Mouse (Mus musculus): ENCODE data around the gene Arglu1. TPM values are rescaled to one million over a fixed set of nuclear protein-coding genes. Genes with fewer than 3 reads are reported as not detected.

Gene Arglu1
- polyA plus RNA-seq, 1 experiment from 2014 or later = 156 TPM

DNA sequence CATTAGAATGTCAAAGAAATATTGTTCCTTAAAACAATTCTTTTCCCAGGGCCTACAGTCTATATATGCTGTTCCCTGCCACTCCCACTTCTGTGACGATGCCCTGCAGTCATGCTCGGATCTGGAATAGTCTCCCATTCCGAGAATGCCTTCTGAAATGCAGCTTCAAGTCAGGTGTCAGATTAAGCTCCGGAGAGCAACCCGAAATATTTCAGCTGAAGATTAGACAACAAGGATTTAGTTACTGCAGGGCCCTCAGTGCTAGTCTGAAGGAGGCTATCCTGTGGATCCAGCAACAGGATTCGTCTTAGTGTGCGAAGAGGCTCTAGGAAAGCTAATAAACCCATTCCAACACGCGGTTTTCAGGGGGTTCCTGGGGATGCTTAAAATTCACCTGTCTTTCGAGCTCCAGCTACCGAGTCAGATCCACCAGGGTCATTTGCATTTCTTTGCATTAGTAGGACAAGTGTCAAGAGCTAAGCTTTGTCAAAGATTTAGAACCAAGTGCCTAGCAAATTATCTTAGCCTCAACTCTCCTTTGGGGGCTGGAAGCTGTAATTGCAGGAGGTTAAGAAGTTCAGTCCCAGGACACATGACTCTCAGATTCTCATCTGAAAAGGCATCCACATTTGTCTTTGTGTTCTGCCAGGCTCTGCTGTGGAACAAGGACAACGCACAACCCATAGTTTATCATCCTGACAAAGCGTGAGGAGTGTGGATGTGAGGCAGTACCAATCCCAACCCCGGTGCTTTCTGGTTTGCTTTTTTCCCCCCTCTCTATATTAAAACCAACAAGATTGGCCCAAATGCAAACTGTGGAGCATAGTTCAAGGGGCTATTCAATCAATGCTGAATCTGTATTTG is 33.5 kb downstream of the Arglu1 start:
- Histone ChIP-seq H3K9me3 (ENCODE audit: control insufficient read depth, low read depth, low read length) (no peaks in the 10 kb centered on the region), H3K27ac (ENCODE audit: low read length) (no peak overlapping the region), H3K4me3 (ENCODE audit: low read depth, low read length) (peak overlapping the region; percentile 79), H3K27me3 (ENCODE audit: control insufficient read depth, insufficient read depth, low read length) (no peaks in the 10 kb centered on the region), H3K4me1 (ENCODE audit: control insufficient read depth, insufficient read depth, low read length) (peaks cover 29% of the 10 kb centered on the region; the same call in 1 of the 2 replicates), H3K4me2 (replicated peaks; ENCODE audit: low read depth, low read length) (peak overlapping the region; percentile 70), H3K36me3 (ENCODE audit: control insufficient read depth, insufficient read depth, low read length) (no peaks in the 10 kb centered on the region; the same call in 1 of the 2 replicates), H3K9ac (replicated peaks; ENCODE audit: low read depth, low read length) (peak overlapping the region; percentile 38)
- no peak for ATAC-seq (ENCODE audit: insufficient number of reproducible peaks, insufficient read depth, low FRiP score, low read depth)
- 22% methylated on average over 14 of the region's 14 CpGs for WGBS

DNA sequence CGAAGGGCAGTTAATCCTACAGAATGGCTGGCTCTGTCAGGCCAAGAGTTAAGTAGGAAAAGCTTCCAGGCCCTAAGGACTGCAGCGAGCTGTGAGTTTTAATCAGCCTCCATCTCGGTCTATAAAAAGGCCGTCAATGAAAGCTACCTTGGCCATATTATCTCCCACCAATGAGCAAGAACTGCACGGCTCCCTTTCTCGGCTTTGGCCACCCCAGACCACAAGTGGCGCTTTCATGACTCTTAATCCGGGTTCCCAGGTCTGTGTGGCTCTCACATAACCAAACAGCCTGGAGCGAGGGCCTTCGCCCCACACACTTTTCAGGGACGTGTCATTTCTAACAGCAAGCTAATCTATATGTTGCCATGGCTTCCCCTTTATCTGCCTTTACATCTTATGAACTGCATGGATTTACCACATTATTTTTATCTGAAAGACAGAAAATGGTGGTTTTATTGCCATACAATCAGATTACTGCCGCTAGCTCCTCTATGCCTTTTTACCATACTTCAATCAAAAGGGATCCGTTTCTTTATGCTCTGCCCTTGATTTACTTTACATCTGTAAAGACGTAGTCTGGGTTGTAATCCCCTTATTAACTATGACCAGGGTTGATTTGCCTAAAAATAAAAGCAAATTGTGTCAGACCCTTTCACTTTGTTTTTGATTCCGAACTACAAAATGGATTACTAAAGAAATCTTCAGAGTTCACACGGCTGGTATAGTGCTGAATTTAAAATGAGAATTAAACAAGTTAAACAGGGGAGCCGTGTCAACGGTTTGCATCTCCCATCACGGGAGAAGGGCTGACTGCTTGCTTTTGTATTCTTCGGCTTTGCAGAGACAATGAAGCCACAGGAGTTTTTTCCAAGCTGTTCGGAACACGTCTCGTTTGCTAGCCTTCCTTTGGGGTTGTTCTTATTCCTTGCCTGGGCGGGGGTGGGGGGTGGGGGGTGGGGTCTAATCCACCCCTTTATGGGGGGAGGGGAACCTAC is 34.7 kb downstream of the Arglu1 start:
- H3K4me2 ChIP-seq (replicated peaks; ENCODE audit: low read depth, low read length) = peak overlapping the region; percentile 70
- H3K36me3 ChIP-seq (ENCODE audit: control insufficient read depth, insufficient read depth, low read length) = no peaks in the 10 kb centered on the region; the same call in 1 of the 2 replicates
- H3K27ac ChIP-seq (ENCODE audit: low read length) = no peak overlapping the region
- H3K4me1 ChIP-seq (ENCODE audit: control insufficient read depth, insufficient read depth, low read length) = peaks cover 39% of the 10 kb centered on the region; the same call in 1 of the 2 replicates
- ATAC-seq (ENCODE audit: insufficient number of reproducible peaks, insufficient read depth, low FRiP score, low read depth) = no peak
- H3K4me3 ChIP-seq (ENCODE audit: low read depth, low read length) = peak overlapping the region; percentile 79
- no peaks in the 10 kb centered on the region for H3K9me3 ChIP-seq (ENCODE audit: control insufficient read depth, low read depth, low read length)
- no peak overlapping the region for H3K9ac ChIP-seq (replicated peaks; ENCODE audit: low read depth, low read length)
- H3K27me3 ChIP-seq (ENCODE audit: control insufficient read depth, insufficient read depth, low read length) = no peaks in the 10 kb centered on the region
- 38% methylated on average over 24 of the region's 24 CpGs for WGBS

DNA sequence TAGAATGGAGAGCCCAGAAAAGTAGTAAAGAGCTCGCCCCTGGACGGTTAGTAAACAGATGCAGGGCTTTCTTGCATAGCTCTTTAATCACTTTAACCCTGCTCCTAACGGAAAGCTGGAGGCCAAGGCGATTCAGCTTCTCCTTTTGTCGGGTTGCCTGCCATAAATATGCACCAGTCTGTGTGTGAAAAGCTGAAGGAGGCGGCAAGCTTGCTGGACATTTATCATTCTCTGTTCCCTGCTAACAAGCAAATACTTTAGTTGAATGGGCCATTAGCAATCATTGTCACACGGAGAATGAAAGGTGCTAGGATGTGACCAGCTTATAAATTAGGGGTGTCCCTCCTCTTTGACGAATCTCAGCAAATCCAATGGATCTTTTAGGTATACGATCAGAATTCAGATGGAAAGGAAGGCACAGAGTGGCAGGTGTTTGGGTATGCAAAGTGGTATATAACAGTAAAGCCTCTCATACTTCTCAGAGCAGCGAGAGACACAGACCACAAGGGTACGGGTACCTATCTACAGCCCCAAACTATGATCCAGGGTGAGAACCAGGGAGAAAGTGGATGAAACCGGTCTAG is 36.3 kb downstream of the Arglu1 start:
- WGBS = 31% methylated on average over 12 of the region's 12 CpGs
- Histone ChIP-seq H3K4me1 (ENCODE audit: control insufficient read depth, insufficient read depth, low read length) (peaks cover 53% of the 10 kb centered on the region; the same call in 1 of the 2 replicates), H3K4me3 (ENCODE audit: low read depth, low read length) (no peak overlapping the region), H3K27me3 (ENCODE audit: control insufficient read depth, insufficient read depth, low read length) (no peaks in the 10 kb centered on the region), H3K36me3 (ENCODE audit: control insufficient read depth, insufficient read depth, low read length) (peaks cover 3% of the 10 kb centered on the region; the same call in 1 of the 2 replicates), H3K9me3 (ENCODE audit: control insufficient read depth, low read depth, low read length) (no peaks in the 10 kb centered on the region), H3K4me2 (replicated peaks; ENCODE audit: low read depth, low read length) (peak overlapping the region; percentile 8; the same call in 1 of the 2 replicates), H3K27ac (ENCODE audit: low read length) (no peak overlapping the region), H3K9ac (replicated peaks; ENCODE audit: low read depth, low read length) (no peak overlapping the region)
- ATAC-seq (ENCODE audit: insufficient number of reproducible peaks, insufficient read depth, low FRiP score, low read depth) = no peak

GRCm38 (mm10) chr8:8653343-8653742 is 37.0 kb downstream of the Arglu1 start:
- no peak overlapping the region for H3K4me3 ChIP-seq (ENCODE audit: low read depth, low read length)
- H3K36me3 ChIP-seq (ENCODE audit: control insufficient read depth, insufficient read depth, low read length) = peaks cover 3% of the 10 kb centered on the region; the same call in 1 of the 2 replicates
- ATAC-seq (ENCODE audit: insufficient number of reproducible peaks, insufficient read depth, low FRiP score, low read depth) = no peak
- H3K9me3 ChIP-seq (ENCODE audit: control insufficient read depth, low read depth, low read length) = no peaks in the 10 kb centered on the region
- H3K4me2 ChIP-seq (replicated peaks; ENCODE audit: low read depth, low read length) = no peak overlapping the region
- peaks cover 53% of the 10 kb centered on the region; the same call in 1 of the 2 replicates for H3K4me1 ChIP-seq (ENCODE audit: control insufficient read depth, insufficient read depth, low read length)
- 47% methylated on average over 5 of the region's 5 CpGs for WGBS
- no peaks in the 10 kb centered on the region for H3K27me3 ChIP-seq (ENCODE audit: control insufficient read depth, insufficient read depth, low read length)
- H3K9ac ChIP-seq (replicated peaks; ENCODE audit: low read depth, low read length) = no peak overlapping the region
- no peak overlapping the region for H3K27ac ChIP-seq (ENCODE audit: low read length)

- ATAC-seq (ENCODE audit: insufficient number of reproducible peaks, insufficient read depth, low FRiP score, low read depth) = no peak
- Histone ChIP-seq H3K4me1 (ENCODE audit: control insufficient read depth, insufficient read depth, low read length) (peaks cover 56% of the 10 kb centered on the region; the same call in 1 of the 2 replicates), H3K9me3 (ENCODE audit: control insufficient read depth, low read depth, low read length) (no peaks in the 10 kb centered on the region), H3K4me2 (replicated peaks; ENCODE audit: low read depth, low read length) (no peak overlapping the region), H3K9ac (replicated peaks; ENCODE audit: low read depth, low read length) (no peak overlapping the region), H3K27me3 (ENCODE audit: control insufficient read depth, insufficient read depth, low read length) (no peaks in the 10 kb centered on the region), H3K36me3 (ENCODE audit: control insufficient read depth, insufficient read depth, low read length) (peaks cover 3% of the 10 kb centered on the region; the same call in 1 of the 2 replicates), H3K4me3 (ENCODE audit: low read depth, low read length) (no peak overlapping the region), H3K27ac (ENCODE audit: low read length) (no peak overlapping the region)
- WGBS = 81% methylated on average over 4 of the region's 4 CpGs
Observed at GRCm38 (mm10) chr8:8652388-8652787, 37.9 kb downstream of the Arglu1 start.

DNA sequence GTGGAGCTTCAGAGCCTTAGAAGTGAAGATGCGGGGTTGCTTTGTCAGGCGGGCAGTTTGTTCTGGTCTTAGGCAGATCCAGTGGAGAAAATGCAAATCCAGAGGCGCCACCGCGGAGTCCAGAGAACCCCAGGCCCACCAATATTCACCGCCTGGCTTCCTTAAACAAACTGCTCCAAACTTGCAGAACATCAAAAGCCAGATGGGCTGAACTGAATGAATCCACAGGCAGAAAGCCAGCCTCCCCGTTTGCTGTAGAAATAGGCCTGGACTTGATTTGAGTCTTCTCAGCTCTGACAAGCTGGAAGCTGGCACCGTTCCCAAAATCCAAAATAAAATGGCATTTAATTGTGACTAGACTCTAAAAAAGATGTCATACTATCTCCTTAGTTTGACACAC is 40.4 kb downstream of the Arglu1 start:
- Histone ChIP-seq H3K27ac (ENCODE audit: low read length) (peak overlapping the region; percentile 34; the same call in 1 of the 2 replicates), H3K4me1 (ENCODE audit: control insufficient read depth, insufficient read depth, low read length) (peaks cover 49% of the 10 kb centered on the region; the same call in 1 of the 2 replicates), H3K9me3 (ENCODE audit: control insufficient read depth, low read depth, low read length) (no peaks in the 10 kb centered on the region), H3K9ac (replicated peaks; ENCODE audit: low read depth, low read length) (no peak overlapping the region), H3K36me3 (ENCODE audit: control insufficient read depth, insufficient read depth, low read length) (peaks cover 5% of the 10 kb centered on the region; the same call in 1 of the 2 replicates), H3K4me3 (ENCODE audit: low read depth, low read length) (no peak overlapping the region), H3K4me2 (replicated peaks; ENCODE audit: low read depth, low read length) (no peak overlapping the region), H3K27me3 (ENCODE audit: control insufficient read depth, insufficient read depth, low read length) (no peaks in the 10 kb centered on the region)
- no peak for ATAC-seq (ENCODE audit: insufficient number of reproducible peaks, insufficient read depth, low FRiP score, low read depth)
- 42% methylated on average over 8 of the region's 8 CpGs for WGBS

DNA sequence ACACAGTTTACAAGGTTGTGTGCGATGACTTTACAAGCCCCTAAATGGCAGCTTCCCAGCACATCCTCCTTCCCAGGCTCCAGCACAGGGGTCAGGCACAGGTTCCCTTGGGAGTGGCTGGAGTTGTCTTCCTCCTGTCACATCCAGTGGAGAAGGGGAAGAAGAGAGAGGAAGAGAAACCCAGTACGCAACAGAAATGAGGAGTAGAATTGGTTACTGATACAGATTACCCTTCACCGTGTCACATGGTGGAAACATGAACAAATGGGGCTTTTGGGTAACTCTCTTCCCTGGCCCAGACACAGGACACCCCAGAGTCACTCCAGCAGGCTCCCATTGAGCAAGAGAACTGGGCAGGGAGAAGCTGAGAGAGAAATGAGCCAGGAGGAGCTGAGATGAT is 40.8 kb downstream of the Arglu1 start:
- H3K27ac ChIP-seq (ENCODE audit: low read length) = peak overlapping the region; percentile 34; the same call in 1 of the 2 replicates
- WGBS = 87% methylated on average over 3 of the region's 3 CpGs
- H3K27me3 ChIP-seq (ENCODE audit: control insufficient read depth, insufficient read depth, low read length) = no peaks in the 10 kb centered on the region
- H3K9ac ChIP-seq (replicated peaks; ENCODE audit: low read depth, low read length) = no peak overlapping the region
- peaks cover 49% of the 10 kb centered on the region; the same call in 1 of the 2 replicates for H3K4me1 ChIP-seq (ENCODE audit: control insufficient read depth, insufficient read depth, low read length)
- H3K4me3 ChIP-seq (ENCODE audit: low read depth, low read length) = no peak overlapping the region
- peaks cover 5% of the 10 kb centered on the region; the same call in 1 of the 2 replicates for H3K36me3 ChIP-seq (ENCODE audit: control insufficient read depth, insufficient read depth, low read length)
- ATAC-seq (ENCODE audit: insufficient number of reproducible peaks, insufficient read depth, low FRiP score, low read depth) = no peak
- no peak overlapping the region for H3K4me2 ChIP-seq (replicated peaks; ENCODE audit: low read depth, low read length)
- H3K9me3 ChIP-seq (ENCODE audit: control insufficient read depth, low read depth, low read length) = no peaks in the 10 kb centered on the region

Data from stomach, embryonic 14.5 days (tissue).